Mouse (Mus musculus) common myeloid progenitor, adult 5-6 weeks (primary cell): ENCODE measurements around the gene Sfxn5. TPM values are rescaled to one million over a fixed set of nuclear protein-coding genes. Genes with fewer than 3 reads are reported as not detected.
A peak's percentile ranks its signal among the peaks of the same experiment; 100 is the strongest.

Experiments used
- ATAC-seq: replicated peaks from 2 replicates; pipeline ENCODE4 v1.8.0; 2016; ENCODE audit warnings: low read depth, mild to moderate bottlenecking, moderate TSS enrichment, inconsistent platforms; ENCODE audit not compliant: poor library complexity, severe bottlenecking
- total RNA-seq: library from RNA; stranded (forward); fragments of 200-1000, 187-1606 nt; gene quantifications from 2 replicates; pipeline ENCODE4 v1.2.3, GENCODE M21; 2017

Sfxn5 gene
- total RNA-seq, 1 experiment from 2014 or later: 2.0 TPM

GRCm38 (mm10) chr6:85295384-85296167, 37.6 kb downstream of the Sfxn5 start:
- peak; percentile 82 for ATAC-seq

GRCm38 (mm10) chr6:85294004-85294379, 39.2 kb downstream of the Sfxn5 start:
- no peak for ATAC-seq

- ATAC-seq: 0 out of 2 replicates have a peak, but pooled peaks have one; percentile 37
These were observed 39.8 kb downstream of the Sfxn5 start for GRCm38 (mm10) chr6:85293255-85294003.

DNA sequence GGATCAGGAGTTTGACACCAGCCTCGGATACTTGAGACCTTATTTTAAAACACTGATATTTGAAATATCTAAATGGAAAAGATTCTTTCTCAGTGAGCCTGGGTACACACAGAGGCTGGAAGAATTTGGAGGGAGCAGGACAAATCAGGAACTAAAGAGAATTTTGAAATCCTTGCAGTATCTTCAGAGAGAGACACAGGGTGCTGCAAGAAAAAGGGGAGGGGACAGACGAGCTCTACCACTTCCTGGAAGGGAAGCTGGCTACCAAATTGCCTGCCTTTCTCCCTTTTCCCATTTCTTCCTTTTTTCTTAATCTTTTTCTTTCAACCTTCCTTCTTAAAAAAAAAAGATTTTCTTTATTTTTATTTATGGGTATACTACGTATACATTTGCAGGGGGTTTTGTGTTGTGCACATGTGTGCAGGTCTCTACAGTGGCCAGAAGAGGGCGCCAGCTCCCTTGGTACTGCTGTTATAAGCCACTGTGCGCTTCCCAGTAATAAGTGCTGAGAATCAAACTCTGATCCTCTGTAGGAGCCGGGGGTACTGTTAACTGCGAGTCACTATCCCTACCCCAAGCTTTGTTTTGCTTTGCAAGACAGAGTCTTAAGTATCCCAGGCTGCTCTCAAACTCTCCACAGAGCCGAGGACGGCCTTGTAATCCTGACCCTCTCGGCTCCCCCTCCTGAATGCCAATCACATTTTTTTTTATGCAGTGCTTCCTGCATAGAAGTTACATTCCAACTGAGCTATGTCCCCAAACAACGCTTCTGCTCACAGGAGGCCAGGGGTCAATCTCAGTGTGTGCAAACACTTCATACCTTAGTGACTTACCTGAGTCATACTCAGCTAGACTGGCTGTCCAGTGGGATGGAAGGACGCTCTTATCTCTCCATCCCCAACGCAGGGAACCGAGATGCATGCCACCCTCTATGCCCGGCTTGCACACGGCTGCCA, 42.1 kb downstream of the Sfxn5 start:
- no peak for ATAC-seq

DNA sequence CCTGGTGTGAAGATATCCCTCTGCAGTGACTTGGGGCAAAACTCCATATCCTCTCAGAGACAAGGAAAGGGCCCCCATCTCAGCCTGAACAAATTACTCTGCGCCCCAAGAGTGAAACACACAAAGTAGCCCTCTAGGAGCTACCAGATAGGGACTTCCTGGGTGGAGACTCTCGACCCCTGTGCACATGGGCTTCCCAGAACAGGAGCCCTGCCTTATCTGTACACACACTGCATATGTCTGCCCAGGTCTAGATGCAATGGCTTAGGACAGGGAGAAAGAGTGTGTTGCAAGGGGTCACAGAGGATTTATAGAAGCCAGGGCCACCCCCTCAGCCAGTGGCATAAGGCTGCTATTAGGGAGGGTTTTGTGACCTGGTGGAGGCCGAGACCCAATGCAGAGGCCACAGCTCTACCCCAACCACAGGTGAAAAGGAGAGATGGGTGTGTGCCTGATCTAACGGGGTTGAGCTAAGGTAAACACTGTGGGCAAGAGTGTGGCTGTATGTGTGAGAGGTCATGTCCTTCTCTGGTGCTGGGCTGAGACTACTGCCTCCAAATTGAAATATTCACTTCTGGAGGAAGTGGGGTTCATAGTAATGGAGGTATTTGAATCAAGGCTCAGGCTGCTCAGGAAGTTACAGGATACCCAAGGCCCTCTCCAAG, 44.9 kb downstream of the Sfxn5 start:
- no peak for ATAC-seq

- ATAC-seq: no peak
These were observed 46.8 kb downstream of the Sfxn5 start for GRCm38 (mm10) chr6:85286283-85287047.

DNA sequence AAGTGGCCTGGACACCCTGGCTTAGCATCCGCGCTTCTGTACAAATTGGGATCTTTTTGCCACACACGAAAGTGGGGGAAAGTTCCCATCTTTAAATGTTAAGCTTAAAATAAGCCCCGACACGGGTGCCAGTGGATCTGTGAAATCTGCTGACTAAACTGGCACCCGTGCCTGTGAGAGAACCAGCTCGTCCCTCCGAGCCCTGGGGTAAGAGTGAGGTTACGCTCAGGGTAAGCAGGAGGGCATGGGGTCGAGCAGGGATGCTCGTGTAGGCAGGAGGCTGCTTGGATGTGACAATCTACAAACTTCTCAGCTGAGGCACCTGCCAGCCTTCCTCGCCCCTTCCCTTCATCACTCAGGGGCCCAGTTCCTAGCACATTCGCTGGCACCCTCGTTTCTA, 52.4 kb downstream of the Sfxn5 start:
- ATAC-seq: no peak

DNA sequence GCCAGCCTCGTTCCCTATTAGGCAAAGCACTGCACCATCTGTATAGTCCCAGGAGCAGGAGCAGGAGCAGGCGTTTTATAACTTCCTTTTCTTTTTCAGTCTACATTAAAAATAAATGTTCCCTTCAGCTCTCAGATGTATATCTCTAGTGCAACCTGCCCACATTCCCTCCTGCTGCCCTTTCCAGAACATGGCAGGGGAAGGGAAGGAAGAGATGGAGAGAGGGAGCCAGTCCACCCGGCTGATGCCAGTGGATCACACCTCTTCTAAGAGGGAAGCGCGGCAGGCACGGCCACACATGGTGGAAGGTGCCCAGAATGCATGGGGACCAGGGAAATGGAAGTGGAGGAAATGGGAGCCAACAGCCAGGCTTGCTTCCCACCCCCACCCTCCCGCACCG, 56.7 kb downstream of the Sfxn5 start:
- ATAC-seq: no peak

DNA sequence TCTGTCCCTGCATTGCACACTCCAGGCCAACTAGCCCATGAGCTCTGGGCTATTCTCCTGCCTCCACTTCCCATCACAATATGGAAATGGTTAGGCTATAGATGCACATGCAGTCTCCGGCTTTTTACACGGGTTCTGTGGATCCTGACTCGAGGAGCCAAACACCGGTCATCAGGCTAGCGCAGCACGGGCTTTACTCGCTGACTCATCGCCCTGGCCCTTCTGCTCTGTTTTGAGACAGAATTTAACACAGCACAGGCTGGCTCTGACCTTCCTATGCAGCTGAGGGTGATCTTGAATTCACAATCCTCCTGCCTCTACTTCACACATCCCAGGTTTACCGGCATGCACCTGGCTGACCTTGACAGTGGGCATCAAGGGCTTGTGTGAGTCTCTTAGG, 60.8 kb downstream of the Sfxn5 start:
- no peak for ATAC-seq

GRCm38 (mm10) chr6:85266060-85266459, 67.2 kb downstream of the Sfxn5 start:
- ATAC-seq: no peak

- no peak for ATAC-seq
These were observed 68.2 kb downstream of the Sfxn5 start for GRCm38 (mm10) chr6:85264982-85265518.

DNA sequence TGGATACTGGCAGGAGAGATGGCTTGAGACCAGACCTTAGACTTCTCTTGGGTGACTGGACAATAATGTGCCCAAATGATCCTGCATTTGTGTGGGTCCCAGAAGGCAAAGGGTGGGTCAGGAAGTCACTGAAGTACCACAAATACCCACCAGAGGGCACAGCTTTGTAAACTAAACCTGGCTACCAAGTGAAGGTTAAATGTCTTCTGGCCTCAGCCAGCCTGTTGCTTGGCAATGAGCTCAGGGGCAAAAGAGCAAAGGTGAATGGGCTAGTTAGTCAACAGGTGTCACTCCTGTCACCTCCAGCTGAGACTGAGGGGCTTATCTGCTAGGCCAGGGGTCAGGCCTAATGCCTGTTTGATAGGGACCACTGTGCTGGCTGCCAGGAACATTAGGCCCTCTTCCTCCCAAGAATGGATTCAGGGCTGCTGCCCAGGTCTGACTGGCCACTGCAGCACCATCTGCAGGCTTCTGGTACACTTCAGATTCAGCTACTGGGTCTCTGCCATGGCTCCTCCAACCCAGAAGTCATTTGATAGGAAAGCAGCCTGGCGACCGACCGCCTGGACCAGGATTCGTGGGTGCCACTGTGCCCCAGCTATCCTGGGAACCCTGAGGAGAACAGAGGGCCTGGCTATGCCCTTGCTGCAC, 70.2 kb downstream of the Sfxn5 start:
- peak; percentile 71 for ATAC-seq

- no peak for ATAC-seq
These were observed 74.1 kb downstream of the Sfxn5 start for GRCm38 (mm10) chr6:85259094-85259630.

DNA sequence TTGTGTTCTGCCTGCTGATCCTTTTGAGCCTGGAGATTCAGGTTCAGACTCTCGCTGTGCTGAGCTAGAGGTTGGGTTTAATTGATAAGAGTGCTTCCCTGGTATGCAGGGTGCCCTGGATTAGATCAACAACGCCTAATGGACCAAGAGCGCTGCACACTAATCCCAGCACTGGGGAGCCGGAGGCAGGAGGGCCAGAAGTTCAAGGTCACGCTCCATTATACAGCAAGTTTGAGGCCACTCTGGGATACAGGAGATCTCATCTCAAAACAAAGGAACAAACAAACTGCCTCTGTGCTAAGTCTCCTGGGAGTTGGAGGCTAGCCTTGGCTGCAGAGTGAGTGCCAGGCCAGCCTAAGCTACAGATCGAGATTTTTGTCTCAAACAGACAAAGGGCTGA, 77.6 kb downstream of the Sfxn5 start:
- ATAC-seq: no peak

DNA sequence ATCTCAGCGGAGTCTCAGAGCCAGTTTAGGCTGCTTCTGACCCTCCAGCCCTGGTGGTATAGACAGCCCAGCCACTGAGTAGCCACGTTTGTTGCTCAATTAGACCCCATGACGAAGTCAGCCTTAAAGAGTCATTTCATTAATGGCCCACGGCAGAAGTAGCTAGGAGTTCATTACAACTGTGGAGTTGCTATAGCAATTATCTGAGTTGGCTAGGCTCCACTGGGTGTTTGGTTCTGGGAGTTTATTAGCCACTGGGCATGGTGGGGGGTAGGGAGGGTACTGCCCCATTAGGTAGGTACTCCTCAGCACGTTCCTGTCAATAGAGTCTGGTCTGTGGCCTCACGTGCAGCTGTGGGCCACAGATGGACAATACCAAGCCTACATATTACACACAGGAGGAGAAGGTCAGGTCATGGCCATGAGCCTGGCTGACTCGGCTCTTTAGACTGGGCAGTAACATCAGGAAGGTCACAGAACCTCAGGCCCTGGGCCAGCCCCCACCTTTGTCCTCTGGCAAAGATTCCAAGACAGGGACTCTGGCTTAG, 79.2 kb downstream of the Sfxn5 start:
- ATAC-seq: no peak

DNA sequence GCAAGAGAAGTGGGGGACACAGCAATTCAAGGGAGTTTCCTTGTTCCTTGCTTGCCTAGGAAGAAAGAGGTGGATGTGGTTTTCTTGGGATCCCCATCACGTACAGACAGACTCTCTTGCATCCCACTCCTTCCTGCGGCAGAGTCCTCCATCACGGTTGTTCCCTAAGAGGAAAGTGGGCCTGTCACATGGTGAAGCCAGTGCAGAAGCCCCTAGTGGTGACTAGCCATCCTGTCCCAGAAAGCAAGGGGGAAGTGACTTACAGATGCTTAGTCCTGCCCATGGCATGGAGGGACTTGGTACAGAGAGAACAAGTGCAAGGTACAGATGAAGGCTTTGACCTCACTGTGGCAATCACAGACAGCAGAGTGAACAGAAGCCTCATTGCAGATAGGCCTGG, 79.9 kb downstream of the Sfxn5 start:
- ATAC-seq: peak; percentile 72

GRCm38 (mm10) chr6:85252251-85253058, 80.8 kb downstream of the Sfxn5 start:
- no peak for ATAC-seq
